Mouse (Mus musculus) MEL (cell line): Measurements from ENCODE around the gene Plrg1.

Source experiments
- CHD1 ChIP-seq: IDR thresholded peaks from 2 replicates; pipeline ENCODE4 v1.6.1; 2012; ENCODE audit warnings: low read depth, mild to moderate bottlenecking, inconsistent platforms, low read length, improper control_type of control experiment
- CTCF ChIP-seq, 3 experiments: IDR thresholded peaks in 2 of 3; conservative IDR thresholded peaks in 1 of 3; 2 replicates each; pipeline ENCODE4 v1.5.1; 2011 to 2012; ENCODE audit warnings: low read length in 3 of 3, low read depth in 2 of 3, mild to moderate bottlenecking in 2 of 3, improper control_type of control experiment in 1 of 3, inconsistent platforms in 1 of 3, mixed read lengths in 1 of 3, moderate library complexity in 1 of 3; ENCODE audit not compliant: control insufficient read depth in 1 of 3, insufficient read depth in 1 of 3, poor library complexity in 1 of 3, severe bottlenecking in 1 of 3
- MEF2A ChIP-seq: IDR thresholded peaks from 2 replicates; pipeline ENCODE4 v1.6.1; 2014; ENCODE audit warnings: low read depth, mild to moderate bottlenecking, inconsistent platforms, low read length, improper control_type of control experiment; ENCODE audit not compliant: poor library complexity, insufficient replicate concordance, severe bottlenecking; ENCODE audit errors: extremely low read depth
- NELFE ChIP-seq: IDR thresholded peaks from 2 replicates; pipeline ENCODE4 v1.6.1; 2011; ENCODE audit warnings: low read depth, low read length, improper control_type of control experiment
- POLR2A ChIP-seq, 2 experiments: IDR thresholded peaks; 2 replicates each; pipeline ENCODE4 v1.6.1; 2011 to 2012; ENCODE audit warnings: low read length in 2 of 2, mild to moderate bottlenecking in 2 of 2, control low read depth in 1 of 2, improper control_type of control experiment in 1 of 2, low read depth in 1 of 2, moderate library complexity in 1 of 2; ENCODE audit not compliant: control insufficient read depth in 1 of 2, insufficient read depth in 1 of 2, poor library complexity in 1 of 2
- TBP ChIP-seq: IDR thresholded peaks from 2 replicates; pipeline ENCODE4 v1.8.0; 2011; ENCODE audit warnings: low read depth, low read length, improper control_type of control experiment
- TCF12 ChIP-seq: IDR thresholded peaks from 2 replicates; pipeline ENCODE4 v1.6.1; 2014; ENCODE audit warnings: low read depth, mild to moderate bottlenecking, inconsistent platforms, low read length, improper control_type of control experiment, moderate library complexity
- UBTF ChIP-seq: IDR thresholded peaks from 2 replicates; pipeline ENCODE4 v1.6.1; 2012; ENCODE audit warnings: low read depth, mild to moderate bottlenecking, inconsistent platforms, low read length, improper control_type of control experiment, moderate library complexity, borderline replicate concordance; ENCODE audit not compliant: insufficient read depth

DNA sequence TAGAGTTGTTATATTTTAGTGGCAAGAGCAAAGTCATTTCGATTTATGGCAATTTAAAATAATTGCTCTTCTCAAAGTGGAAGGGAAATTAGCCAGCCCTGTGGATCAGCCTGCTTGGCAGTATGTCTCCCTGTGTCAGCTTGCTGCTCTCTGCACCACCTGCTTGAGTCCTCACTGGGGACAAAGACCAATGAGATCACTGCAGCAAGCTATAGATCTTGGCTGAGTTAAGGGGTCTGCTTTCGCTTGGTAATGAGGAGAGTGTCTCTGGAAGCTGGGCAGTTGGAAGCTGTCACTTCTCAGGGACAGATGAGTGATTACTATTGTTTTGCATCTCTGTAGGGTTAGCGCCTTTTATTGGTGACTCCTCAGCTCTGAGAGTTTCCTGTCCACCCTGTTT, 57.5 kb downstream of the Plrg1 start:
- TF ChIP-seq NELFE (no peak), UBTF (no peak), POLR2A (IDR thresholded peaks at IDR 0.05; ENCODE audit: control insufficient read depth in 1 of 2, insufficient read depth in 1 of 2, low read depth in 1 of 2, low read length in 2 of 2, poor library complexity in 1 of 2) (no peak), TBP (no peak), TCF12 (no peak), CTCF (IDR thresholded peaks at IDR 0.05 in 2 of 3, conservative IDR thresholded peaks at IDR 0.05 in 1 of 3; ENCODE audit: control insufficient read depth in 1 of 3, insufficient read depth in 1 of 3, low read depth in 2 of 3, low read length in 3 of 3, poor library complexity in 1 of 3, severe bottlenecking in 1 of 3) (no peak), CHD1 (no peak), MEF2A (no peak)
